Mouse (Mus musculus): Measurements from ENCODE around the gene Greb1. TPM values are rescaled to one million over a fixed set of nuclear protein-coding genes. Genes with fewer than 3 reads are reported as not detected.

Gene Greb1
- polyA plus RNA-seq, 1 experiment: 0.64 TPM

DNA sequence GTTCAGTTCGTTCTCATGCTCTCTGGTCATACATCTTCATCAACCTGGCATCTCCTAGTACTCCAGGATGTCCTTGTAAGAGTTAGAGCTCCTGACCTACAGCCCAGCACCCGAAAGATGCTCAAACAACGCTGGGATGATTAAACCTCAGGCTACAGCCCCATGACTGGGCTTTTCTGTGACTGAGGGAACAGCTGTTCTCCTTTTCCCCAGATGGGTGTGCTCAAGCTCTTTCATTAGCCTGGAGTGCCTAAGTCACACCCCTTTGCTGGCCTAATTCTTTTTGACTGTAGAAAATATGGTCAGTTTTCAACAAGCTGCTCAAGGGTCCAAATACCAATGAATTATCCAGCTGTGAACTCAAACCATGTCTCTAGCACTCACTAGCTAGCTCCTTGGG, 7.4 kb upstream of the Greb1 start:
- DNase-seq (ENCODE audit: low read depth in 1 of 2, low spot score in 2 of 2): peak in 1 of 2 experiments; percentile 9
- WGBS: 34% methylated on average over 3 of the region's 3 CpGs
- peak; percentile 23; the same call in 1 of the 2 replicates for TF ChIP-seq CTCF (IDR thresholded peaks at IDR 0.05; ENCODE audit: extremely low read depth, insufficient read depth, insufficient read length, insufficient replicate concordance)
- no peak for TF ChIP-seq POLR2A (IDR thresholded peaks at IDR 0.05; ENCODE audit: low read depth, low read length)

GRCm38 (mm10) chr12:16805511-16805910, 4.8 kb upstream of the Greb1 start:
- Histone ChIP-seq H3K27ac (ENCODE audit: insufficient read depth, low read length) (no peak overlapping the region), H3K4me3 (ENCODE audit: extremely low read depth, insufficient read depth, insufficient read length) (no peak overlapping the region), H3K36me3 (ENCODE audit: control insufficient read depth, insufficient read depth, low read length) (no peaks in the 10 kb centered on the region), H3K27me3 (ENCODE audit: control insufficient read depth, insufficient read depth, low read length) (peaks cover under 1% of the 10 kb centered on the region; the same call in 1 of the 2 replicates), H3K4me1 (ENCODE audit: control insufficient read depth, insufficient read depth, insufficient read length) (no peaks in the 10 kb centered on the region)
- no peak for TF ChIP-seq POLR2A (IDR thresholded peaks at IDR 0.05; ENCODE audit: low read depth, low read length)
- TF ChIP-seq CTCF (IDR thresholded peaks at IDR 0.05; ENCODE audit: extremely low read depth, insufficient read depth, insufficient read length, insufficient replicate concordance): peak; percentile 60; the same call in 1 of the 2 replicates
- peak; percentile 51 to 77 for DNase-seq (ENCODE audit: low read depth in 1 of 2, low spot score in 2 of 2)
- WGBS: 6% methylated on average over 5 of the region's 5 CpGs

More for the DNA sequence above, 7.4 kb upstream of the Greb1 start:
- H3K27me3 ChIP-seq (ENCODE audit: control insufficient read depth, insufficient read depth, low read length): no peaks in the 10 kb centered on the region
- H3K4me1 ChIP-seq (ENCODE audit: control insufficient read depth, insufficient read depth, insufficient read length): peaks cover 4% of the 10 kb centered on the region; the same call in 1 of the 2 replicates
- H3K4me3 ChIP-seq (ENCODE audit: extremely low read depth, insufficient read depth, insufficient read length): no peak overlapping the region
- H3K27ac ChIP-seq (ENCODE audit: insufficient read depth, low read length): no peak overlapping the region
- no peaks in the 10 kb centered on the region for H3K36me3 ChIP-seq (ENCODE audit: control insufficient read depth, insufficient read depth, low read length)

DNA sequence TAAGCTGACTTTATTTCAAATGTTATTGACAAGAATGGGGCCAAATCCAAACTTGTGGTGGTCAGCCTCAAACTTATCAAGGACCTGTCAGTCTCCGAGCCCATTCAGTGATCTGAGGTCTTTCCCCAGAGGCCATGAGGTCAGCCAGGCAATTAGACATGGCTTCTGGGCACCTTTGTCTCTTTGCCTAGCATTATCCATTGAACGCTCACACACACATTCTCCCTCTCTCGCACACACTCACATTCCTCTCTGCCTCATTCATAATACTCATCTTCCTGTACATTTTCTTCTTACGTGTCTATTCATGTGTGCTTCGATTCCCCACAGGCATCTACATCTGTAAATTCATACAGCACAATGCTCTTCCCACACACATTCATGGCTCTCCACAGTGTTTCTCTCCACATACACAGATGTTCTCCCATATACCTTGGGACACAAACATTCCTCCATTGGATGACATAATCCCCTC, 3.3 kb upstream of the Greb1 start:
- Histone ChIP-seq H3K27me3 (ENCODE audit: control insufficient read depth, insufficient read depth, low read length) (peaks cover 4% of the 10 kb centered on the region; the same call in 1 of the 2 replicates), H3K36me3 (ENCODE audit: control insufficient read depth, insufficient read depth, low read length) (no peaks in the 10 kb centered on the region), H3K4me1 (ENCODE audit: control insufficient read depth, insufficient read depth, insufficient read length) (no peaks in the 10 kb centered on the region), H3K4me3 (ENCODE audit: extremely low read depth, insufficient read depth, insufficient read length) (no peak overlapping the region), H3K27ac (ENCODE audit: insufficient read depth, low read length) (no peak overlapping the region)
- TF ChIP-seq CTCF (IDR thresholded peaks at IDR 0.05; ENCODE audit: extremely low read depth, insufficient read depth, insufficient read length, insufficient replicate concordance) (no peak), POLR2A (IDR thresholded peaks at IDR 0.05; ENCODE audit: low read depth, low read length) (no peak)
- 95% methylated on average over 5 of the region's 5 CpGs for WGBS
- DNase-seq (ENCODE audit: low read depth in 1 of 2, low spot score in 2 of 2): no peak

DNA sequence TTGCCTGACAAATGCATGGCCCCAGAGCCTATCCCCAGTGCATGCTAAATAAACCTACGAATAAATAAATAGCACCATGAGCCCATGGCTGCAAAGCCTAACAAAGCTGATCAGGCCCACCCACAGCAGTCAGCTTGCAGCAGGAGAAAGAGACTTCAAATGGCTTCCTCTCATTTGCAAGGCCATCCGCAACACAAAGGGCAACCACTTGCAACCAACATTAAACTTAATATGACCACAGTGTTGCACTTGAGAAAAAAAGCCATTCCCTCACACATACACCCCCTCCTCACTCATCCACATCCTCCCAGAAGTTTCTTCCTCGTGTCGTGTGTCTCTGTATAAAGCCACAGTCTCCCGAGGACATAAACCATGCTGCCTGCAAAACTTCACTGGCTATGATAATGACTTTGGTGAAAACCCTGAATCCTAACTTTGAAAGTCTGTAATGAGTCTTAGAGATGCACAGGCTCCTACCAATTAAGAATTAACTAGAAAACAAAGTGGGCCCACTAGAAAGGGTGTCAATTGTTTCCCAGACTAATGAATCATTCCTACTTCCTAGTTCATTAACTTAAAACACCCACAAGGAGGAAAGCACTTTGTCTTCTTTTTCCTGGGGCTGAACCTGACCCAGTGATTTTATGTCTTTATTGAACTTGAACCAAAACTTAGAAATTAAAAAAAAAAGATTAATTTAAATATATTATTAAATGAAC, 2.7 kb upstream of the Greb1 start:
- no peak overlapping the region for H3K27ac ChIP-seq (ENCODE audit: insufficient read depth, low read length)
- no peaks in the 10 kb centered on the region for H3K36me3 ChIP-seq (ENCODE audit: control insufficient read depth, insufficient read depth, low read length)
- no peak for TF ChIP-seq POLR2A (IDR thresholded peaks at IDR 0.05; ENCODE audit: low read depth, low read length)
- no peak for TF ChIP-seq CTCF (IDR thresholded peaks at IDR 0.05; ENCODE audit: extremely low read depth, insufficient read depth, insufficient read length, insufficient replicate concordance)
- WGBS: 65% methylated on average over 5 of the region's 5 CpGs
- no peak overlapping the region for H3K4me3 ChIP-seq (ENCODE audit: extremely low read depth, insufficient read depth, insufficient read length)
- H3K4me1 ChIP-seq (ENCODE audit: control insufficient read depth, insufficient read depth, insufficient read length): no peaks in the 10 kb centered on the region
- no peak for DNase-seq (ENCODE audit: low read depth in 1 of 2, low spot score in 2 of 2)
- H3K27me3 ChIP-seq (ENCODE audit: control insufficient read depth, insufficient read depth, low read length): peaks cover 4% of the 10 kb centered on the region; the same call in 1 of the 2 replicates

GRCm38 (mm10) chr12:16800959-16801315, 251 bp upstream of the Greb1 start:
- H3K4me3 ChIP-seq (ENCODE audit: extremely low read depth, insufficient read depth, insufficient read length): no peak overlapping the region
- H3K27ac ChIP-seq (ENCODE audit: insufficient read depth, low read length): no peak overlapping the region
- H3K4me1 ChIP-seq (ENCODE audit: control insufficient read depth, insufficient read depth, insufficient read length): no peaks in the 10 kb centered on the region
- no peak for TF ChIP-seq CTCF (IDR thresholded peaks at IDR 0.05; ENCODE audit: extremely low read depth, insufficient read depth, insufficient read length, insufficient replicate concordance)
- TF ChIP-seq POLR2A (IDR thresholded peaks at IDR 0.05; ENCODE audit: low read depth, low read length): no peak
- H3K36me3 ChIP-seq (ENCODE audit: control insufficient read depth, insufficient read depth, low read length): no peaks in the 10 kb centered on the region
- DNase-seq (ENCODE audit: low read depth in 1 of 2, low spot score in 2 of 2): no peak
- WGBS: 2% methylated on average over 12 of the region's 12 CpGs
- peaks cover 4% of the 10 kb centered on the region; the same call in 1 of the 2 replicates for H3K27me3 ChIP-seq (ENCODE audit: control insufficient read depth, insufficient read depth, low read length)

- H3K27me3 ChIP-seq (ENCODE audit: control insufficient read depth, insufficient read depth, low read length): peaks cover 4% of the 10 kb centered on the region; the same call in 1 of the 2 replicates
- no peak overlapping the region for H3K4me3 ChIP-seq (ENCODE audit: extremely low read depth, insufficient read depth, insufficient read length)
- DNase-seq (ENCODE audit: low read depth in 1 of 2, low spot score in 2 of 2): no peak
- no peaks in the 10 kb centered on the region for H3K4me1 ChIP-seq (ENCODE audit: control insufficient read depth, insufficient read depth, insufficient read length)
- no peak overlapping the region for H3K27ac ChIP-seq (ENCODE audit: insufficient read depth, low read length)
- no peak for TF ChIP-seq CTCF (IDR thresholded peaks at IDR 0.05; ENCODE audit: extremely low read depth, insufficient read depth, insufficient read length, insufficient replicate concordance)
- no peak for TF ChIP-seq POLR2A (IDR thresholded peaks at IDR 0.05; ENCODE audit: low read depth, low read length)
- H3K36me3 ChIP-seq (ENCODE audit: control insufficient read depth, insufficient read depth, low read length): no peaks in the 10 kb centered on the region
- 62% methylated on average over 6 of the region's 6 CpGs for WGBS
Observed at GRCm38 (mm10) chr12:16799928-16800258, 793 bp downstream of the Greb1 start.

DNA sequence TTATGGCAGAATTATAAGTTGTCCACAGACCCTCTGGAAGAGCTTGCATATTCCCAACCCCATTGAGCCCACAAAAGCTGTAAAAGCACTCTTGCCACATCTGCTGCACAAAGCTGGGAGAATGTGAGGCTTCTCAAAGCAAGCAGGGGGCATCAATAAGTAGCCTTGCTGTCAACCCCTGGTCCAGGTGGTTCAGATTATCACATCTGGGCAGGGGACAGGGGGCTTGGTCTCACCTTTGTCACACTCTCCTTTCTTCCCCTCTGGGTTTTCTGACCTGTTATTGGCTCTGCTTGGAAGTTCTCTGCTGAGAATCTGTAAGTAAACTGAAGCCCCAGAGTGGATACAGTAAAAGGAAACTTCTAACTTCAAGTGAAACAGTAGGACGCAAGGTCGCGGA, 1.8 kb downstream of the Greb1 start:
- Histone ChIP-seq H3K4me3 (ENCODE audit: extremely low read depth, insufficient read depth, insufficient read length) (no peak overlapping the region), H3K27me3 (ENCODE audit: control insufficient read depth, insufficient read depth, low read length) (peaks cover 4% of the 10 kb centered on the region; the same call in 1 of the 2 replicates), H3K4me1 (ENCODE audit: control insufficient read depth, insufficient read depth, insufficient read length) (no peaks in the 10 kb centered on the region), H3K27ac (ENCODE audit: insufficient read depth, low read length) (no peak overlapping the region), H3K36me3 (ENCODE audit: control insufficient read depth, insufficient read depth, low read length) (no peaks in the 10 kb centered on the region)
- TF ChIP-seq POLR2A (IDR thresholded peaks at IDR 0.05; ENCODE audit: low read depth, low read length): no peak
- no peak for TF ChIP-seq CTCF (IDR thresholded peaks at IDR 0.05; ENCODE audit: extremely low read depth, insufficient read depth, insufficient read length, insufficient replicate concordance)
- WGBS: 72% methylated on average over 3 of the region's 3 CpGs
- no peak for DNase-seq (ENCODE audit: low read depth in 1 of 2, low spot score in 2 of 2)

Measured in spleen, adult 2 months (tissue).